Mouse (Mus musculus) hindbrain, embryonic 13.5 days (tissue): ENCODE measurements around the gene Tvp23a. TPM values are rescaled to one million over a fixed set of nuclear protein-coding genes. Genes with fewer than 3 reads are reported as not detected.

Experiments used
- ATAC-seq: fragments of 200-750 bp; cut with Nextera tagmentation; 2 replicates; pipeline ENCODE4 v1.8.0; 2017; ENCODE audit warnings: moderate TSS enrichment; ENCODE audit not compliant: low FRiP score
- H3K27ac ChIP-seq: fragments of 300-500 bp; sonication (generic); 2 replicates; pipeline ENCODE4 v1.5.1; 2015; ENCODE audit warnings: inconsistent platforms, mild to moderate bottlenecking, moderate library complexity
- H3K27me3 ChIP-seq: fragments of 300-500 bp; sonication (generic); 2 replicates; pipeline ENCODE4 v1.6.1; 2015; ENCODE audit warnings: mild to moderate bottlenecking, inconsistent platforms
- H3K36me3 ChIP-seq: fragments of 300-500 bp; sonication (generic); 2 replicates; pipeline ENCODE4 v1.6.1; 2015; ENCODE audit warnings: mild to moderate bottlenecking, inconsistent platforms
- H3K4me1 ChIP-seq: fragments of 300-500 bp; sonication (generic); replicated peaks from 2 replicates; pipeline ENCODE4 v1.6.1; 2015; ENCODE audit warnings: inconsistent platforms
- H3K4me2 ChIP-seq: fragments of 300-500 bp; sonication (generic); 2 replicates; pipeline ENCODE4 v1.6.1; 2015; ENCODE audit warnings: inconsistent platforms, mild to moderate bottlenecking, moderate library complexity
- H3K4me3 ChIP-seq: fragments of 300-500 bp; sonication (generic); 2 replicates; pipeline ENCODE4 v1.5.1; 2015; ENCODE audit warnings: mild to moderate bottlenecking, inconsistent platforms
- H3K9ac ChIP-seq: fragments of 300-500 bp; sonication (generic); 2 replicates; pipeline ENCODE4 v1.6.1; 2015; ENCODE audit warnings: mild to moderate bottlenecking, inconsistent platforms
- H3K9me3 ChIP-seq: fragments of 300-500 bp; sonication (generic); 2 replicates; pipeline ENCODE4 v1.6.1; 2016; ENCODE audit warnings: inconsistent platforms
- WGBS: fragments of 180-500 bp; shearing (Covaris S2); methylation state at CpG from one replicate; pipeline ENCODE4 v1.1.7; 2015; 5-methylcytosine and 5-hydroxymethylcytosine counted together
- polyA plus RNA-seq: library from polyadenylated mRNA; unstranded; fragments of >200 nt; fragmentation: Nextera tagmentation; extraction: Ambion mirVana; gene quantifications from 2 replicates; pipeline ENCODE4 v1.2.1, GENCODE M21; 2015

Tvp23a gene
- polyA plus RNA-seq, 1 experiment from 2014 or later = 43.1 TPM

DNA sequence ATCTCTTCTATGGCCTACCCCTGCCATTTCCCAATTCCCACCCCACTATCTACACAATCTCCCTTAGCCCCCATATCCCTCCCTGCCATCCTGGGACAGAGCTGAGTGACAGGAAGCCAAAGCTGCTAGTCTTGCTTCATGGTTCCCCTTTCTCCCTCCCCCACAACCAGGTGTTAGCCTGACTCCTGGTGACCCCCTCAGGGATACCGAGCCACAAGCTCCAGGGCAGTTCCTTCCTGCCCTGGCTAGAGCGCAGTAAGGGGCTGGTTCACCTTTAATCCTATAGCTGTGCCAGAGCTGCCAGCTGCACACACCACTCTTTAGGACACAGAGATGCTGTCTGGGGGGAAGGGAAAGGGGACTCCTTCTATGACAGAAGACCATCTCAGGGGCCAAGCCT is 619 bp upstream of the Tvp23a start:
- Histone ChIP-seq H3K27ac (peak overlapping the region; percentile 92), H3K36me3 (no peaks in the 10 kb centered on the region), H3K4me1 (peaks cover 48% of the 10 kb centered on the region), H3K27me3 (no peaks in the 10 kb centered on the region), H3K4me3 (peak overlapping the region; percentile 65), H3K9ac (peak overlapping the region; percentile 88), H3K9me3 (no peaks in the 10 kb centered on the region), H3K4me2 (peak overlapping the region; percentile 85)
- ATAC-seq = 0 out of 2 replicates have a peak, but pooled peaks have one; percentile 2
- 80% methylated on average over 2 of the region's 2 CpGs for WGBS

DNA sequence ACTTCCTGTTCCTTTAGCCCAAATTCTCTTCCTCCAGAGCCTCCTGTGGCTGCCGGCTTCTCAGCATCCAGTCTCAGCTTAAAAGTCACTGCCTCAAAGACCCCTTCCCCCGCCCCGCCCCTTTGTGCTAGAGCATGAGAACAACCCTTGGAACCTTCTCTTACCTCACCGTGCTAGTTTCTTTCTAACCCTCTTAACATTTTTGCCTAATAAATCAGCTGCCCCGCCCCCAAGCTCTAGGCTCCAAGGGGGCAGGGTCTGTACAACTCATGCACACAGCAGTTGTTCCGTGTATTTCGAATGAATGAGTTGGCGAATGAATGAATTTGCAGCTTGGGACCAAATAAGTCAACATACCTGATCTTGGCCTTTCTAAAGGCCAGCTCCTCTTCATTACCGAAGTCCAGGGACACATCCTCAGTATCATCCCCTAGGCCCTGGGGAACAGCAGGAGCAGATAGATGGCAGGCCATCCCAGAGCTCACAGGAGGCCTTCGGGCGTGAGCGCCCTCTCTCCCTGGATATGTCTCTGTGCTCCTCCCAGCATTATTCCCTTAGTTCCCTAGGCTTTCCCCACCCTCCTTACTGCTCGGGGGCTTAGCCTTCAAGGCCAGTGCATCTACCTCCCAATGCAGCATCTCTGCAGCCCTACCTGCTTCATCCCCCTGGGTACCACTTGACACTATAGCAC is 444 bp downstream of the Tvp23a start:
- Histone ChIP-seq H3K27ac (peak overlapping the region; percentile 92), H3K4me2 (peak overlapping the region; percentile 85), H3K4me1 (peaks cover 52% of the 10 kb centered on the region), H3K9ac (peak overlapping the region; percentile 88), H3K4me3 (peak overlapping the region; percentile 65), H3K27me3 (no peaks in the 10 kb centered on the region), H3K36me3 (no peaks in the 10 kb centered on the region), H3K9me3 (no peaks in the 10 kb centered on the region)
- WGBS = 13% methylated on average over 13 of the region's 13 CpGs
- ATAC-seq = peak; percentile 87

DNA sequence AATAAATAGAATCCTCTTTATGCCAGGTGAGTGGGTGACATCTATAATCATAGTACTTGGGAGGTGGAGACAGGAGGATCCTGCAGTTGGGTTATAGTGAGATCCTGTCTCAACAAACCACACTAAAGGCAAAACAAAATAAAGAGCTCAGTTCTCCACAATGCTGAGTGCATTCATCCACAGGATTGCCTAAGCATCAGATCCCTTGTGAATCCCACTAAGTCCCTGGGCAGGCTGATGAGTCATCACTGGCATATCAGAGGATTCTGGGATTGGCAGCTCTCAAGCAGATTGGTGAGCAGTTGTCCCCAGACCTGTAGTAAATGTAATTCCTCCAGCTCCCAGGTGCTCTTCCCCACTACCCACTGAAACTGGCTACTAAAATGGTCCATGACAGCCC is 3.4 kb downstream of the Tvp23a start:
- H3K9me3 ChIP-seq = no peaks in the 10 kb centered on the region
- H3K4me2 ChIP-seq = no peak overlapping the region; the same call in 1 of the 2 replicates
- ATAC-seq = no peak
- no peak overlapping the region for H3K4me3 ChIP-seq
- H3K9ac ChIP-seq = no peak overlapping the region
- peaks cover 56% of the 10 kb centered on the region for H3K4me1 ChIP-seq
- H3K36me3 ChIP-seq = peaks cover 10% of the 10 kb centered on the region
- H3K27ac ChIP-seq = no peak overlapping the region
- H3K27me3 ChIP-seq = no peaks in the 10 kb centered on the region

DNA sequence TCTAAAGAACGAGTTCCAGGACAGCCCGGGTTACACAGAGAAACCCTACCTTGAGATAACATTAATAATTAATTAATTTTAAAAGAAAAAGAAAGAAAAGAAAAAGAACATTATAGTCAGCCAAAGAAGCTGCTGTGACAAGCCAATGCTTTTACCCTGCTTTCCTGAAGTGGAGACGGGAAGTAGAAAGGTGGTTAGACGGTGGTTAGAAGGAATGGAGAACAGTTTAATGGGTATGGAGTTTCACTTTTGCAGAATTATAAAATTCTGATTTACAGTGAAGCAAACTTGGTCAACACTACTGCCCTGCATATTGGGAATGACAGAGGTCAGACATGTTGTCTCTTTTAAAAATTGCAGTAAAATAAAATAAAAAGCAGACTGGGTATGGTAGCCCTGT is 5.4 kb downstream of the Tvp23a start:
- H3K36me3 ChIP-seq = peaks cover 21% of the 10 kb centered on the region
- H3K4me1 ChIP-seq = peaks cover 47% of the 10 kb centered on the region
- no peaks in the 10 kb centered on the region for H3K27me3 ChIP-seq
- H3K4me2 ChIP-seq = no peak overlapping the region
- H3K9me3 ChIP-seq = no peaks in the 10 kb centered on the region
- no peak for ATAC-seq
- H3K4me3 ChIP-seq = no peak overlapping the region
- no peak overlapping the region for H3K27ac ChIP-seq
- no peak overlapping the region for H3K9ac ChIP-seq
- WGBS = 90% methylated on average over 4 of the region's 4 CpGs

DNA sequence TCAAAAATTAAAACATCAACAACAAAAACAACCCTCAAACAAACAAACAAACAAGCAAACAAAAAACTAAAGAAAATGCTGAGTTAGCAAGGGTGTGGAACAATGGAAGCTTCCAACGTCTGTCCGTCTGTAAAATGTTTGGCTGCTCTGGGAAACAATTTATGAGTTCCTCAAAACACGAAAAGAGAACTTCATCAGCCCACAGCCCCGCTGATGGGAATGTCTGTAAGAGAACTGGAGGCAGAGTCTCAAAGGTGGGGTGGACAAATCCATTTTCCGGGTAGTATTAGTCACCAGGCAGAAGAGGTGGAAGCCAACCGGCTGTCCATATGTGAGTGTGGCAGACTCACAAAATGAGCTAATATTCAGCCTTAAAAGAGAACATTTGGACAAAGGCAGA is 5.8 kb downstream of the Tvp23a start:
- ATAC-seq = no peak
- no peak overlapping the region for H3K9ac ChIP-seq
- WGBS = 88% methylated on average over 6 of the region's 6 CpGs
- no peaks in the 10 kb centered on the region for H3K9me3 ChIP-seq
- no peak overlapping the region for H3K27ac ChIP-seq
- H3K4me3 ChIP-seq = no peak overlapping the region
- peaks cover 42% of the 10 kb centered on the region for H3K4me1 ChIP-seq
- H3K4me2 ChIP-seq = no peak overlapping the region
- peaks cover 21% of the 10 kb centered on the region for H3K36me3 ChIP-seq
- no peaks in the 10 kb centered on the region for H3K27me3 ChIP-seq

DNA sequence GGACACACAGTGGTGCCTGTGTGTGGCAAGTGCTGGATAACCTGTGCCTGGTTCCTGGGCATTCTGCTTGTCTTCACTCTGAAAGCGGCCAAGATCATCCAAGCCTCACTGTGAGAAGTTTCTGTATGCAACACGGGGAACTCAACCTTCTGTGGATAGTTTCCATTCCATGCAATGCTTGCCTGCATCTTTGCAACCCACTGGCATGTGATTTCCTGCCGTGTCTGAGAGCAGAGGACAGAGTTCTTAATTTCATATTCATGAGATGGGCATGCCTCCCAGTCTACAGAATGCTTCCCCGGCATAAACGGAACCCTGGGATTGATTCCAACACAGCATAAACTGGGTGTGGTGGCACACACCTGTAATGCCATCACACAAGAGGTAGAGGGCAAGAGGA is 9.1 kb downstream of the Tvp23a start:
- no peak overlapping the region for H3K4me2 ChIP-seq
- no peaks in the 10 kb centered on the region for H3K27me3 ChIP-seq
- WGBS = 85% methylated on average over 5 of the region's 5 CpGs
- ATAC-seq = no peak
- H3K9me3 ChIP-seq = no peaks in the 10 kb centered on the region
- H3K9ac ChIP-seq = no peak overlapping the region
- H3K36me3 ChIP-seq = peaks cover 25% of the 10 kb centered on the region
- no peak overlapping the region for H3K27ac ChIP-seq
- H3K4me3 ChIP-seq = no peak overlapping the region
- peaks cover 10% of the 10 kb centered on the region for H3K4me1 ChIP-seq

DNA sequence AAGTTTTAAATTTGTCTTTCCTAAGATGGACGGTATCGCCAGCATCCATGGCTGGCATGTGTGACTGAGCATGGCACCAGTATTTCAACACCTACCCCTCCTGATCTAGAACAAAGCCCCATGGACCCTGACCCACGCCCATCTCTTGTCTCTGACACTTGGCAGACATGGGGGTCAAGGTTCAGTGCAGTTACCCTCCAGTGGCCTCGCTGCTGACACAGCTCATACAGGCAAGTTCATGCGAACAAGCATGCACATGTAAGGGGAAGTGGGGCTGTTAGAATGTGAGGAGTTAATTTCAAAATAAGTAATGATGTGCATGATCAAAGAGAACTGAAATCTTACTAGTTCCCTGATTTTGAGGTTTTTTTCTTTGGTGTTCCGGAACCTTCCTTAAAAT is 11.0 kb downstream of the Tvp23a start:
- Histone ChIP-seq H3K27me3 (no peaks in the 10 kb centered on the region), H3K4me1 (no peaks in the 10 kb centered on the region), H3K4me3 (no peak overlapping the region), H3K9ac (no peak overlapping the region), H3K36me3 (peaks cover 37% of the 10 kb centered on the region), H3K9me3 (no peaks in the 10 kb centered on the region), H3K27ac (no peak overlapping the region), H3K4me2 (no peak overlapping the region)
- 84% methylated on average over 6 of the region's 6 CpGs for WGBS
- no peak for ATAC-seq

DNA sequence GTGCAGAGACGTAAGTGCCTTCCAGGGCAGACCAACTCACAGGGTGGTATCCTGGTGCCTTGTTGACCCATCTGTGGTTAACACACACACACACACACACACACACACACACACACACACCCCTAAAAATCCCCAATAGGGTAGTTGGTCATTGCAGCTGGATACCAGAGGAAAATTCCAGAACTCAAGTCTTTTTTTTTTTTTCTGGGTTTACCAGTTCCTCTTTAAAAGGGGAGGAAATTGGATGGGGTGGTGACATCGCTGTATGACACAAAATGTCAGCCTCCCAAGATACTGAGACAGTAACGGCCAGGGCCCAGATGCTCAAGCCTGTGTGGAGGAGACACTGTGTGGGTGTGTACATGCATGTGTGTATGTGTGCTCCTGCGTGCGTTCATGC is 13.8 kb downstream of the Tvp23a start:
- H3K9me3 ChIP-seq = no peaks in the 10 kb centered on the region
- no peak overlapping the region for H3K9ac ChIP-seq
- H3K27me3 ChIP-seq = no peaks in the 10 kb centered on the region
- H3K4me2 ChIP-seq = no peak overlapping the region
- no peak for ATAC-seq
- no peak overlapping the region for H3K4me3 ChIP-seq
- H3K36me3 ChIP-seq = peaks cover 29% of the 10 kb centered on the region
- no peaks in the 10 kb centered on the region for H3K4me1 ChIP-seq
- 90% methylated on average over 5 of the region's 5 CpGs for WGBS
- H3K27ac ChIP-seq = no peak overlapping the region

DNA sequence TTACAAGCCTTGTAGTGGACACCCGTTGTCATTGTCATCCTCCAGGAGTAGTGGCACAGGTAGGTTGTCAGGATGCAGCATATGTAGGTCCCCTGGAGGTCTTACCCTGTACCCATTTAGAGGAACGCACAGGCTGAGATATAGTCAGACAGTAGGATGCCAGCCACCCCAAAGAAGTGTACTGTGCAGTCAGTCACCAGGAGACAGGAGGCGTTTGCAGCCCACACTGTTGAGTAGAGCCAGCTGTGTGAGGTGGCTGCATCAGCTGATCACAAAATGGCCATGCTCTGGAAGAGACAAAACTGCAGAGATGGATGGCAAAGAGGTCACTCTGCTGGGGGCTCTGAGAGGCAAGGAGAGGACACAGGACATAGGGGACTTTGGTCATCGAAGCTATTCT is 14.8 kb downstream of the Tvp23a start:
- ATAC-seq = no peak
- 87% methylated on average over 4 of the region's 4 CpGs for WGBS
- Histone ChIP-seq H3K4me3 (no peak overlapping the region), H3K4me2 (no peak overlapping the region), H3K27ac (no peak overlapping the region), H3K4me1 (no peaks in the 10 kb centered on the region), H3K9ac (no peak overlapping the region), H3K9me3 (no peaks in the 10 kb centered on the region), H3K36me3 (peaks cover 26% of the 10 kb centered on the region), H3K27me3 (no peaks in the 10 kb centered on the region)

DNA sequence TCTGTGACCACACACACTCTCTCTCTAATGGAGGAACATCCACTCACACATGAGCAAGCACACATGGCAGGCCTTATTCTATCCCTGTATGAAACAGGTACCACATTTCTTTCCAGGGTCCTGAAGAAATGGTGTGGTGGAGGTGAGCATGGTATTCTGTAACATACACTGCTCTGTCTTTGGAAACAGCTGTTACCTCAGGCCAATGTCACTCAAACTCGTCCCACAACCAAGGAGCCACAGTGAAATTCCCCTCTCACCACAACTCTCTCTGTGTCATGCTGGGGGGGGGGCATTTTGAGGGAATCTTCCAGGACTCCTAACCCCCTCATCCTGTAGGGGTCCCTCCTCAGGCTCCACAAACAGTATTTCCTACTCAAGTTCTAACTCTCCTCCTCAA is 15.3 kb downstream of the Tvp23a start:
- H3K9ac ChIP-seq = no peak overlapping the region
- peaks cover 31% of the 10 kb centered on the region for H3K36me3 ChIP-seq
- H3K4me2 ChIP-seq = no peak overlapping the region
- H3K4me3 ChIP-seq = no peak overlapping the region
- no peaks in the 10 kb centered on the region for H3K9me3 ChIP-seq
- 87% methylated on average over 1 of the region's 1 CpGs for WGBS
- H3K27me3 ChIP-seq = no peaks in the 10 kb centered on the region
- H3K4me1 ChIP-seq = no peaks in the 10 kb centered on the region
- no peak overlapping the region for H3K27ac ChIP-seq
- no peak for ATAC-seq

DNA sequence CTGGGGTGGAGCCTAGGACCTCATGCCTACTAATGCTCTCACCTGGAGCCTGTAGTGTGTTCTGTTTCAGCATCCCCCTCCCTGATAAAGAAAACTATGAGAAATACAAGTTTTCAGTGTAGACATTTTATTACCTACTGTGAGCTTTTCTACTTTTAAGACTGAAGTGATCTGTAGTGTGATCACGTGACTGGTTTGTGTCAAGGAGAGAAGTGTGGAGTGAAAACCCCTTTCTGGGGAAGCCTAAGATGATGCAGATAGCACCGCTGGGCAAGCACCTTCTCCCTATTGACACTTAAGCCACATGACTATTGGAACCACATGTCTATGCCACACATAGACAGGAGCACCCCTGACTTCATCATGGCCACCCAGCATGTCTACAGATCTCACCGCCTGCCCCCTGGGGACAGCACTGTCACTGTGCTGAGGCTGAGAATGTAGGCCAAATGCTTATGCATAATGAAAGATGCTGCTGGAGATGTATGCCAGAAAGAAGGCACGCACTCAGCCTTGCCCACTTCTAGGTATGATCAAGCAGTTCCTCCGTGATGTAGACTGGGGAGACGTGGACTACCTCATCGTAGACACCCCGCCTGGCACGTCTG is 26.6 kb downstream of the Tvp23a start:
- no peaks in the 10 kb centered on the region for H3K27me3 ChIP-seq
- H3K9me3 ChIP-seq = no peaks in the 10 kb centered on the region
- ATAC-seq = no peak
- H3K4me2 ChIP-seq = no peak overlapping the region
- H3K9ac ChIP-seq = no peak overlapping the region
- H3K4me1 ChIP-seq = no peaks in the 10 kb centered on the region
- no peak overlapping the region for H3K27ac ChIP-seq
- H3K36me3 ChIP-seq = peaks cover 98% of the 10 kb centered on the region
- 93% methylated on average over 9 of the region's 9 CpGs for WGBS
- no peak overlapping the region for H3K4me3 ChIP-seq

DNA sequence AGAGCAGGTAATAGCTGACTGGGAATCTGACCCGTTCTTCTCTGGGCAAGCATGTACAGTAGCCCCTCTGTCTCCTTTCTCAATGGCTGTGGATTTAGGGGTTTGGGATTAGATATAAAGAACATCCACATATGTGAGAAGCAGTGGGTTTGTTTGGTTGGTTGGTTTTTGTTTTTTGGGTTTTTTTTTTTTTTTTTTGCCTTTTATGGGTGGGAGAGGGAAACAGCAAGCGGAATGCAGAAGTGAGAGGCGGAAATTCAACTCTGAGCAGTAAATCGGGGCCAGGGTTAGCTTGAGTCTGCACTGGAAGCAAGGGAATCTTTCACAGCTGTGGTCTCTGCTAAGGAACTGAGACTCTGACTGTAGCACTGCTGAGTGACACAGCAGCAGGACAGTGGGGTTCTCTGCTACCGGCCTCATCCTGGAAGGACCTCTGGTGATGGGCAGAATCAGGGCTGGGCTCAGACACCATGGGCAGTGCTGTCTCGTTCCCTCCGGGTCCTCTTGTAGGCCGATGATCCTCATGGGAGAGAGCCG is 29.4 kb downstream of the Tvp23a start:
- H3K9me3 ChIP-seq = no peaks in the 10 kb centered on the region
- ATAC-seq = no peak
- peaks cover 4% of the 10 kb centered on the region for H3K4me1 ChIP-seq
- H3K4me2 ChIP-seq = no peak overlapping the region
- WGBS = 94% methylated on average over 9 of the region's 9 CpGs
- H3K4me3 ChIP-seq = no peak overlapping the region
- H3K36me3 ChIP-seq = peaks cover 92% of the 10 kb centered on the region
- no peak overlapping the region for H3K27ac ChIP-seq
- H3K9ac ChIP-seq = no peak overlapping the region
- no peaks in the 10 kb centered on the region for H3K27me3 ChIP-seq

DNA sequence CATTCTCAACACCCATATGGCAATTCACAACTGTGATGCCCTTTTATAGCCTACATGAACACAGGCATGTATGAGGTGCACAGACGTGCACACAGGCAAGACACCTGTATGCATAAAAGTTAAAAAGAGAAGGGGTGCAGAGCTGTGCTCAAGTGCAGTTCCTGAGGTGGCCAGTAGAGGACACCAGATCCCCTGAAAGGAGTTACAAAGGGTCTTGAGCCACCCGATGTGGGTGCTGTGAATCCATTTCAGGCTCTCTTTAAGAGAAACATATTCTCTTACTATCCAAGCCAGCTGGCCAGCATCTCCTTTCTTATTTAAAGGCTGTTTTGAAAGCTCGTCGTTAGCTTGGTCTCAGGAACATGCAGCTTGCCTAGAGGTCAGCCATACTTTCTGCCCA is 30.3 kb downstream of the Tvp23a start:
- peaks cover 83% of the 10 kb centered on the region for H3K36me3 ChIP-seq
- no peak overlapping the region for H3K4me3 ChIP-seq
- no peaks in the 10 kb centered on the region for H3K9me3 ChIP-seq
- no peak overlapping the region for H3K27ac ChIP-seq
- H3K9ac ChIP-seq = no peak overlapping the region
- H3K4me1 ChIP-seq = peaks cover 11% of the 10 kb centered on the region
- 96% methylated on average over 4 of the region's 4 CpGs for WGBS
- ATAC-seq = no peak
- H3K4me2 ChIP-seq = no peak overlapping the region
- no peaks in the 10 kb centered on the region for H3K27me3 ChIP-seq
